Mouse (Mus musculus) splenic B cell, adult 2 months (primary cell): Measurements from ENCODE around the gene Esr1.

Source experiments
- DNase-seq: peaks from one replicate; pipeline ENCODE4 v3.0.0-alpha.2; 2011; ENCODE audit warnings: low read depth, low spot score
- H3K27me3 ChIP-seq: 2 replicates; pipeline ENCODE4 v1.6.1; 2012; ENCODE audit warnings: mild to moderate bottlenecking, low read length, moderate library complexity, mixed read lengths; ENCODE audit not compliant: control insufficient read depth, poor library complexity, insufficient read depth, severe bottlenecking
- H3K36me3 ChIP-seq: 2 replicates; pipeline ENCODE4 v1.6.1; 2012; ENCODE audit warnings: mild to moderate bottlenecking, low read length, moderate library complexity, mixed read lengths; ENCODE audit not compliant: control insufficient read depth, poor library complexity, insufficient read depth, severe bottlenecking

Esr1 gene

GRCm38 (mm10) chr10:4993802-4994201, 382.4 kb downstream of the Esr1 start:
- H3K27me3 ChIP-seq = no peaks in the 10 kb centered on the region
- DNase-seq = no peak
- H3K36me3 ChIP-seq = no peaks in the 10 kb centered on the region; the same call in 1 of the 2 replicates

- no peaks in the 10 kb centered on the region for H3K27me3 ChIP-seq
- DNase-seq = no peak
- no peaks in the 10 kb centered on the region; the same call in 1 of the 2 replicates for H3K36me3 ChIP-seq
Observed at GRCm38 (mm10) chr10:4996592-4996991, 385.2 kb downstream of the Esr1 start.

DNA sequence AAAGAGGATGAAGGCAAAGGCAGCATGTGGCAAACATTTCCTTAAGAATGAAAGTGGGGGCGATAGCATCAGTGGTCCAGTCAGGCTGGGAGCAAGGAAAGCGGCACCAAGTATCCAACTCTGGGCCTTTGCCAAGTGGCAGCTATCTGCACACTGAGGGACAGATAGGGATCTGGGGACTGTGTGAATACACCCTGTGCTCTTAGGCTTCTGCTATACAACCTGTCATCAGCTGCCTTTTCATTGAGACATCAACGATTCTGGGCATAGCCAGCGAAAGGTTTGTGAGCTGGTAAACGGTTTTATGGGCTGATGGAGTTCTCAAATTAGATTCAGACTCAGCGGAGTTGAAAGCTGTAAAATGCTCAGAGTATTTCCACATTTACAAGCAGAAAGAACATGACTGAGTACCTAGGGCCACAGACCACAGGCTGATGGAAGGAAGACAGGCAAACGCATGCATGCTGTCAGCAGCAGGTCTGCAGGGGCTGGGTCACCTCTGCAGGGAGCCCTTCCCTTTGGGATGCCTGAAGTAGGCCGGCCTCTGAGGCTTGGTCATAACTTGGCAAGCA, 397.5 kb downstream of the Esr1 start:
- DNase-seq = no peak
- Histone ChIP-seq H3K27me3 (no peaks in the 10 kb centered on the region), H3K36me3 (no peaks in the 10 kb centered on the region)

DNA sequence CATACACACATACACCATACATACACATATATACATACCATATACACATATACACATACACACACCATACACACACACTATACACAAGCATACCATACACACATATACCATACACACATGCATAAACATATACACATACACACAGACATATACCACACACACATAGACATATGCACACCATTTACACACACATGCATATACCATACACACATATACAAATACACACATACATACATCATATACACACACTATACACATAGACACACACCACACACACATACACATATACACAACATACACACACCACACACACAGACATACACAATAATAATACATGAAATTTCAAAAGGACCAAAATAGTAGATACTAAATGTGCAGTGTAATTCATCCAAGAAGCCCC, 400.6 kb downstream of the Esr1 start:
- no peak for DNase-seq

GRCm38 (mm10) chr10:5014976-5015375, 403.6 kb downstream of the Esr1 start:
- H3K27me3 ChIP-seq = no peaks in the 10 kb centered on the region
- DNase-seq = no peak
- H3K36me3 ChIP-seq = no peaks in the 10 kb centered on the region

More for the DNA sequence above, 400.6 kb downstream of the Esr1 start:
- Histone ChIP-seq H3K27me3 (no peaks in the 10 kb centered on the region), H3K36me3 (no peaks in the 10 kb centered on the region)

DNA sequence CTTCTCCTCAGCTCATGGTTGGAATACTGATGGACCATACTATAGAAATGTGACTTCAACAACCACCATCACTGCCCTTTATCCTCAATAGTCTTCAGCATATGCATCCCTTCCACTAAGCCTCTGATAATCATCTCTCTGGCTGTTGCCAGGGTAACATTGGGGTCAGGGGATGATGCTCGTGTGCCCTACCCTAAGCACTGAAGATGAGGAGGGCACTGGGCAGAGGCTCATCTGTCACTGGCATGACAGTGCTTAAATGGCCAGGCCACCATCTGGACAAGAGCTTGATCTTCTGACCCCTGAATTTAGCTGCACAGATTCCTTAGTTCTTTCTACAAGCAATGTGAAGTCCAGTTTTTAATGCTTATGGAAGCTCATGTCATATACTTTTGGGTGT, 405.8 kb downstream of the Esr1 start:
- H3K27me3 ChIP-seq = no peaks in the 10 kb centered on the region
- no peaks in the 10 kb centered on the region for H3K36me3 ChIP-seq
- no peak for DNase-seq

GRCm38 (mm10) chr10:5025906-5026305, 414.5 kb downstream of the Esr1 start:
- H3K36me3 ChIP-seq = no peaks in the 10 kb centered on the region
- H3K27me3 ChIP-seq = no peaks in the 10 kb centered on the region
- no peak for DNase-seq

GRCm38 (mm10) chr10:5027208-5027607, 415.8 kb downstream of the Esr1 start:
- no peak for DNase-seq
- no peaks in the 10 kb centered on the region; the same call in 1 of the 2 replicates for H3K36me3 ChIP-seq
- H3K27me3 ChIP-seq = no peaks in the 10 kb centered on the region

DNA sequence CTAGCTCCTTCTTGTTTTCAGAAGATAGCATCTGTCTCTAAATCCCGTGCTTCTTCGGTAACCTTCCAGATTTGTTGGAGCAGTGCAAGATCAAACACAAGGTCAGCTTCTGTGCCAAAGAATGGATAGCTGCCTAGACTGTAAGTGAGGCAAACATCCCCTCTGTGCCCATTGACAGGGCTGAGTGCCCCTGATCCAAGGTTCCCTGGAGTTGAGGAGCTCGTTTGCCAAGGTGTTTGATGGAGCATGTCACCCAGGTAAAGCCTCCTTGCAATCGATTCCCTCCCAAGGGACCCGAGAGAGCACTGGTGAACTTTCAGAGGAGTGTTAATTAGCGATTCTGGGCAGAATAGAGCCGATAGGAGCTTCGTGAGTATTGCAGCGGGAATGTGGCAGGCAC, 416.9 kb downstream of the Esr1 start:
- H3K36me3 ChIP-seq = no peaks in the 10 kb centered on the region; the same call in 1 of the 2 replicates

GRCm38 (mm10) chr10:5029161-5029560, 417.8 kb downstream of the Esr1 start:
- no peak for DNase-seq
- H3K27me3 ChIP-seq = no peaks in the 10 kb centered on the region
- H3K36me3 ChIP-seq = no peaks in the 10 kb centered on the region; the same call in 1 of the 2 replicates

More for the DNA sequence above, 416.9 kb downstream of the Esr1 start:
- no peaks in the 10 kb centered on the region for H3K27me3 ChIP-seq
- DNase-seq = no peak

- no peaks in the 10 kb centered on the region for H3K27me3 ChIP-seq
- DNase-seq = no peak
- H3K36me3 ChIP-seq = no peaks in the 10 kb centered on the region; the same call in 1 of the 2 replicates
Observed at GRCm38 (mm10) chr10:5029883-5030282, 418.5 kb downstream of the Esr1 start.

DNA sequence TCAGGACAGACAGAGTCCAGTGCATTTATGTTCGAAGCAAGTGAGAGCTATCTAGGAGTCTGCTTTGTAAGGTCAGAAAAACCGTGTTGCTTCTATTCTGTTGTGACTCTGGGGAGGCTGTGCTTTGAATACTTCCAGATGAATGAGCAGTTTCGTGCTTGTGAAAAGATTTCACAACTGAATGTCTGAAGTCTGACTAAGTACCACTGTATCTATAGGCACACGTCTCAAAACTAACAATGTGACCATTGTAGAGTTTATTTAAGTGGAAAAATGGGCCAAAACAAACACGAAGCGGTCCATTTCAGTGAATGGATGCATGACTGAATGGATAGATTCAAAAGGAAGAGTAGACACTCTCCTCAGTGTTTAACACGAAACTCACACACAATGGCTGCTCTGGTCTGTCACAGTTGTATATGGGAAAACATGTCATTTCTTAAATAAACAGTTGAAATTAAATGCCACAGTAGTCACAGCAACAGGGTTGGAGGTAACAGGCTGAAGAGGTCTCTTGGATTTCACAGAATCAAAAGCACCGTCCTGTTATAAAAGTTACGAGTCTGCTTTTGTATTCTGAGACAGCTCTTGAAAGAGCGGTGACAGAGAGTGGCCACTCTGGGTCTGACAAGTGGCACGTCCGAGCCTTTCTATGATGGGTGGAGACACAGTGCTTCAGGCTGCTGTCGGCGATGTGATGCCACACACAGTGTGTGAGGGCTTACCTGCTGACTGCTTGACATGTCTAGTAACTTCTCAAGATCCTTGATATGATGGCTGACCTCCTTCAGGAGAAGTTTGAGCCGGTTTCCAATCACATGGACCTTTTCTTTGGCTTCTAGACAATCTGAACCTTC, 421.0 kb downstream of the Esr1 start:
- Histone ChIP-seq H3K27me3 (no peaks in the 10 kb centered on the region), H3K36me3 (peaks cover 4% of the 10 kb centered on the region; the same call in 1 of the 2 replicates)
- no peak for DNase-seq

DNA sequence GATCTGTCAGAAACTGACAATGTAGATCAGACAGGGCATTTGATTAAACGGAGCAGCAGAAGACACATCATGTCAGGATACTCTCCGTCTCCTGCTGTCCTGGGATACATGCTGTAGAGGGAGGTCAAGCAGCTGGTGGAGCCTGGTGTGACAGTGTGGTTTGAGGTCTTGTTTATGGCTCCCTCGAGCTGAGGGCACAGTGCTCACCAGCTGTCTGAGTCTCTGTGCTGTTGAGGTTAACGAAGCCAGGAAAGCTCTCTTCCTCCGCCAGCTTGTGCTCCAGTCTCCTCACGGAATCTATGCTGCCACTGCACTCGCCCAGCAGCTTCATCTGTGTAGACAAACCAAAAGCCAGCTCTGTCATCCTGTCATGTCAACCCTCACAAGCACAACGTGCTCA, 429.9 kb downstream of the Esr1 start:
- no peak for DNase-seq
- Histone ChIP-seq H3K27me3 (no peaks in the 10 kb centered on the region), H3K36me3 (peaks cover 5% of the 10 kb centered on the region; the same call in 1 of the 2 replicates)

DNA sequence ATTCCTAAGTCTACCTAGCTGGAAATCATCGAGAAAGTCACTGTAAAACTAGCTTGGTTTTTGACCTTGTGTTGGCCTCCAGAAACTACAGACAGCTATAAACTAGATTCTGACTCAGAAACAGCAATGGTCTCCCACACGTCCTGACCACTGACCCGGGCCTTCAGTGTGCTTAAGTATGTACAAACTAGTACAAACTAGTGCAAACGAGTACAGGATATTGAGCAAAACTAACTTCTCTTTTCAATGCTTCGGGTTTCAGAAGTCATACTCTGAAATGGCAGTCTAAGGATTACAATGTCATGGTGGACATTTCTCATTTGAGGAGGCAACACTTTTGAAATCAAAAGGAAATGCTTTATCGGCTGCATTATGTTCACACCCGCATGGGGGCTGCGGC, 433.1 kb downstream of the Esr1 start:
- DNase-seq = no peak
- Histone ChIP-seq H3K36me3 (peaks cover 12% of the 10 kb centered on the region; the same call in 1 of the 2 replicates), H3K27me3 (no peaks in the 10 kb centered on the region)

GRCm38 (mm10) chr10:5045213-5045612, 433.8 kb downstream of the Esr1 start:
- Histone ChIP-seq H3K36me3 (peaks cover 12% of the 10 kb centered on the region; the same call in 1 of the 2 replicates), H3K27me3 (no peaks in the 10 kb centered on the region)
- DNase-seq = no peak
